Mouse (Mus musculus): ENCODE results near the gene Ndufa7. TPM values are rescaled to one million over a fixed set of nuclear protein-coding genes. Genes with fewer than 3 reads are reported as not detected.
A peak's percentile ranks its signal among the peaks of the same experiment; 100 is the strongest.

The Ndufa7 gene
- total RNA-seq, 2 experiments from 2014 or later: 190 to 211 TPM

DNA sequence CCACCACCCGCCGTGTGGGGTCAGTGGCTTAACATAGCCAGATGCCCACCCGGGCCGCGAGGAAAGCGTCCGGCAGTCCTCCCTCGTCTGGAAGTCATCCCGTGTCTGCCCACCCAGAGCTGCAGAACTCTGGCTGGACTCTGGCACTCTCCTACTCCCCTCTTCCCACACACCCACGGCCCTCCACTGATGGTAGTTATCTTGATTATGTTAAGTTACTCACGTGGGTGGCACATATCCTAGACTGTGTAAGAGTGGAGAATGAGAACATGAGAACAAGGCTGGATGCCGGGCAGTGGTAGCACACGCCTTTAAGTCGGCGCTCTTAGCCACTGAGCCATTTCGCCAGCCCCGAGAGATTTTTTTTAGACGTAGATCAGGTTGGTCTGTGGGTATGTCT lies 38.0 kb upstream of the Ndufa7 start:
- no peak overlapping the region for H3K4me3 ChIP-seq
- no peak for TF ChIP-seq CTCF (IDR thresholded peaks at IDR 0.05)
- no peak overlapping the region for H3K27ac ChIP-seq
- DNase-seq (ENCODE audit: extremely low spot score in 1 of 2, low spot score in 2 of 2): no peak
- intact Hi-C loops (cut with DNase I): no loop called here

- no peak overlapping the region for H3K4me3 ChIP-seq
- H3K27ac ChIP-seq: no peak overlapping the region
- TF ChIP-seq CTCF (IDR thresholded peaks at IDR 0.05): no peak
- intact Hi-C loops (cut with DNase I): no loop called here
- no peak for DNase-seq (ENCODE audit: extremely low spot score in 1 of 2, low spot score in 2 of 2)
Measured at GRCm38 (mm10) chr17:33788732-33789131, 35.6 kb upstream of the Ndufa7 start.

- peak; percentile 46 for TF ChIP-seq CTCF (IDR thresholded peaks at IDR 0.05)
- Histone ChIP-seq H3K27ac (no peak overlapping the region), H3K4me3 (no peak overlapping the region)
- intact Hi-C loops (cut with DNase I): loop anchor here (2.0 kb wide), 1 partner anchor 54 kb away; no protein-coding TSS in a partner anchor
- no peak for DNase-seq (ENCODE audit: extremely low spot score in 1 of 2, low spot score in 2 of 2)
Measured at GRCm38 (mm10) chr17:33798306-33798705, 26.1 kb upstream of the Ndufa7 start.

- H3K27ac ChIP-seq: no peak overlapping the region
- no peak overlapping the region for H3K4me3 ChIP-seq
- DNase-seq (ENCODE audit: extremely low spot score in 1 of 2, low spot score in 2 of 2): no peak
- intact Hi-C loops (cut with DNase I): loop anchor here (2.0 kb wide), 1 partner anchor 54 kb away; no protein-coding TSS in a partner anchor
- TF ChIP-seq CTCF (IDR thresholded peaks at IDR 0.05): no peak
Measured at GRCm38 (mm10) chr17:33799277-33799676, 25.1 kb upstream of the Ndufa7 start.

GRCm38 (mm10) chr17:33802221-33802620 lies 22.2 kb upstream of the Ndufa7 start:
- intact Hi-C loops (cut with DNase I): loop anchor here (2.0 kb wide), 1 partner anchor 73 kb away; no protein-coding TSS in a partner anchor
- DNase-seq (ENCODE audit: extremely low spot score in 1 of 2, low spot score in 2 of 2): no peak
- peak; percentile 60 for TF ChIP-seq CTCF (IDR thresholded peaks at IDR 0.05)

DNA sequence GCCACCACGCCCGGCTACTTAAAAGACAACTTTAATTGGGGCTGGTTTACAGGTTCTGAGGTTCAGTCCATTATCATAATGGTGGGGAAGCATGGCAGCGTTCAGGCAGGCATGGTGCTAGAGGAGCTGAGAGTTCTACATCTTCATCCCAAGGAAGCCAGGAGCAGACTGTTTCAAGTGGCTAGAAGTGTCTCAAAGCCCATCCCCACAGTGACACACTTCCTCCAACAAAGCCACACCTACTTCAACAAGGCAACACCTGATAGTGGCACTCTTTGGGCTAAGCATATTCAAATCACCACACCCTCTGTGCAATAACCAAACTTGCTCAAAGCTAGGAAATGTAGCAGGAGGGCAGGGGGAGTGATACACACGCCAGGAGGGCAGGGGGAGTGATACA lies 20.2 kb upstream of the Ndufa7 start:
- Histone ChIP-seq H3K27ac (no peak overlapping the region), H3K4me3 (no peak overlapping the region)
- no peak for TF ChIP-seq CTCF (IDR thresholded peaks at IDR 0.05)
- no peak for DNase-seq (ENCODE audit: extremely low spot score in 1 of 2, low spot score in 2 of 2)
- intact Hi-C loops (cut with DNase I): no loop called here

More at GRCm38 (mm10) chr17:33802221-33802620, 22.2 kb upstream of the Ndufa7 start:
- H3K27ac ChIP-seq: no peak overlapping the region
- H3K4me3 ChIP-seq: no peak overlapping the region

GRCm38 (mm10) chr17:33804745-33805144 lies 19.6 kb upstream of the Ndufa7 start:
- Histone ChIP-seq H3K27ac (no peak overlapping the region), H3K4me3 (no peak overlapping the region)
- TF ChIP-seq CTCF (IDR thresholded peaks at IDR 0.05): no peak
- intact Hi-C loops (cut with DNase I): no loop called here
- DNase-seq (ENCODE audit: extremely low spot score in 1 of 2, low spot score in 2 of 2): no peak

DNA sequence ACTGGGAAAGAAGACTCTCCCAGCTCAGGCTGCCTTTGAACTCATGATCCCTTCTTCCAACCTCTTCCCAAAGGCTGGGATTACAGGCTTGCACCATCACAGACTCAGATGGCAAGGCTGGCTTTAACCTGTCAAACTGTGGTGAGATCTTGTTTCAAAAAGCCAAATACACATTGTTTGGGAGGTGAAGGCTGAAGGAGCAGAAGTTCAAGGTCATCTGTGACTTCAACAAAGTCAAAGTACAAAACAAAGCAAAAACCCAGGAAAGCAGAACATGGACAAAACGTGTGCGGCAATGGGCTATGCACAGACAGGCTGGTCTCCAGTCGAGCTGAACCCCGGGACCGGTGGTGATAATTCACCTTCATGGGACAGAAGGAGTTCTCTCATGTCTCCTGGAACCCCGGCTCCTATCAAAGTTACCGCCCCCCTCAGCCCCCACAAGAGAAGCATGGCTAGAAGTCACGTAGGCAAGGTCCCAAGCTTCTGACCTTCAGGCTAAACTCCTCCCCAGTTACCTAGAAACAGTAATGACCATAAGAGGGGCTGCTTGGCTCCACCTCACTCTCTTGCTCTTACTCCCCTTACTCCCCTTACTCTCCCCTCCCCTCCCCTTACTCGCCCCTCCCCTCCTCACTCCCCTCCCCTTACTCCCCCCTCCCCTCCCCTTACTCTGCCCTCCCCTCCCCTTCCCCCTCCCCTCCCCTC lies 17.0 kb upstream of the Ndufa7 start:
- intact Hi-C loops (cut with DNase I): no loop called here
- no peak overlapping the region for H3K4me3 ChIP-seq
- no peak overlapping the region for H3K27ac ChIP-seq
- TF ChIP-seq CTCF (IDR thresholded peaks at IDR 0.05): no peak
- no peak for DNase-seq (ENCODE audit: extremely low spot score in 1 of 2, low spot score in 2 of 2)

DNA sequence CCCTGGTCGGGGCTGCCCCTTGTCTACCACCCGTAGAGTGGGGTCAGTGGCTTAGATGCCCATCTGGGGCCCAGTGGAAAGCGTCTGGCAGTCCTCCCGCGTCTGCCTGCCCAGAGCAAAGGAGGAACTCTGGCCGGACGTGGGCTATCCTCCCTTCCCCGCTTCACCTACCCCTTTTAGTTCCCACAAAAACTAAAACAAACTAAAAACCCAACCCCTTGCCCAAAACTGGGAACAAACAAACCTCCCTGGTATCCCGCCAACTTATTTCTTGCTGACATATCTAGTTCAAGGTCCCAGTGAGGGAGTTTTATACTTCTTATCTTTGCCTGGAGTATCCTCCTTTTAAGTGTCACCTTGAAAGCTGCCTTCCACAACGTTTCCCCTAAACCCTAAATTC lies 16.2 kb upstream of the Ndufa7 start:
- intact Hi-C loops (cut with DNase I): no loop called here
- DNase-seq (ENCODE audit: extremely low spot score in 1 of 2, low spot score in 2 of 2): no peak
- Histone ChIP-seq H3K27ac (no peak overlapping the region), H3K4me3 (no peak overlapping the region)
- no peak for TF ChIP-seq CTCF (IDR thresholded peaks at IDR 0.05)

- DNase-seq (ENCODE audit: extremely low spot score in 1 of 2, low spot score in 2 of 2): peak; percentile 93 to 94
- TF ChIP-seq CTCF (IDR thresholded peaks at IDR 0.05): no peak
- H3K4me3 ChIP-seq: peak within 1 kb of the TSS; percentile 71
- peak within 1 kb of the TSS; percentile 91 for H3K27ac ChIP-seq
- intact Hi-C loops (cut with DNase I): loop anchor here (5.0 kb wide), 1 partner anchor 373 kb away; no protein-coding TSS in a partner anchor
Measured at GRCm38 (mm10) chr17:33810334-33811141, 13.8 kb upstream of the Ndufa7 start, which contains the start of gene Kank3. Gene Kank3 (plus strand): TSS chr17:33810519.

- Histone ChIP-seq H3K4me3 (peak overlapping the region; percentile 71), H3K27ac (peak overlapping the region; percentile 62)
- intact Hi-C loops (cut with DNase I): loop anchor here (5.0 kb wide), 1 partner anchor 374 kb away; no protein-coding TSS in a partner anchor
- no peak for TF ChIP-seq CTCF (IDR thresholded peaks at IDR 0.05)
- DNase-seq (ENCODE audit: extremely low spot score in 1 of 2, low spot score in 2 of 2): no peak
Measured at GRCm38 (mm10) chr17:33811142-33811516, 13.2 kb upstream of the Ndufa7 start.

DNA sequence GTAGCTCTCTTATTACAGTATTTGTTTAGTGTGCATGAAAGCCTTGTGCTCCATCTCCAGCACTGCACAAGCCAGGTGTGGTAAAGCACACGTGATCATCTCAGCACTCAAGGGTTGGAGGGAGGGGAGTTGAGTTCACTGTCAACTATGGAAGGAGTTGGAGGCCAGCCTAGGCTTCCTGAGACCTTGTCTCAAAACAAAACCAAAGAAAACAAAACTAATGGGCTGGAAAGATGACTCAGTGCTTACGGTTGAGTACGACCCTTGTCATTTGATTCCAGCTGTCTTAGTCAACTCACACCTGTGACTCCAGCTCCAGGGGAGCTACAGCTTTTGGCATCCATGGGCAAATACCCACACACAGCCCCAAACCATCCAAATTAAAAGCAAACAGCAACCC lies 11.9 kb upstream of the Ndufa7 start:
- no peak for TF ChIP-seq CTCF (IDR thresholded peaks at IDR 0.05)
- intact Hi-C loops (cut with DNase I): loop anchor here (5.0 kb wide), 1 partner anchor 375 kb away; no protein-coding TSS in a partner anchor
- Histone ChIP-seq H3K27ac (peak overlapping the region; percentile 44), H3K4me3 (peak overlapping the region; percentile 13; the same call in 1 of the 2 replicates)
- no peak for DNase-seq (ENCODE audit: extremely low spot score in 1 of 2, low spot score in 2 of 2)

Data from left cerebral cortex, adult 2 months (tissue).